Mouse (Mus musculus): ENCODE results near the gene Irx5.

The Irx5 gene

DNA sequence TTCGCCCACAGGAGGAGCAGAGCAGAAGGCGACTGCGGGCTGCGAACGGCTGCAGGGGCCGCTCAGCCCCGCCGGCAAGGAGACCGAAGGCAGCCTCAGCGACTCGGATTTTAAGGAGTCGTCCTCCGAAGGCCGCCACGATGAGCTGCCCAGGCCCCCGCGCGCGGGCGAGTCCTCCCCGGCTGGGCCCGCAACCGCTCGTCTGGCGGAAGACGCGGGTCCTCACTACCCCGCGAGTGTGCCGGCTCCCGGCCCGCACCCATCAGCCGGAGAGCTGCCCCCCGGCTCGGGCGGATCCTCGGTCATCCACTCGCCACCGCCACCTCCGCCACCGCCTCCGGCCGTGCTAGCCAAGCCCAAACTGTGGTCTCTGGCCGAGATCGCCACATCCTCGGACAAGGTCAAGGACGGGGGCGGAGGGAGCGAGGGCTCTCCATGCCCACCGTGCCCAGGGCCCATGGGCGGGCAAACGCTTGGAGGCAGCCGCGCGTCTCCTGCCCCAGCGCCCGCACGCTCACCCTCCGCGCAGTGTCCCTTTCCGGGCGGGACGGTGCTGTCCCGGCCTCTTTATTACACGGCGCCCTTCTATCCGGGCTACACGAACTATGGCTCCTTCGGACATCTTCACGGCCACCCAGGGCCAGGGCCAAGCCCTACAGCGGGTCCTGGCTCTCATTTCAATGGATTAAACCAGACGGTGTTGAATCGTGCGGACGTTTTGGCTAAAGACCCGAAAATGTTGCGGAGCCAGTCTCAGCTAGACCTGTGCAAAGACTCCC is 2.8 kb downstream of the Irx5 start:
- DNase-seq, result peak in 1 of 2 experiments; percentile 33

DNA sequence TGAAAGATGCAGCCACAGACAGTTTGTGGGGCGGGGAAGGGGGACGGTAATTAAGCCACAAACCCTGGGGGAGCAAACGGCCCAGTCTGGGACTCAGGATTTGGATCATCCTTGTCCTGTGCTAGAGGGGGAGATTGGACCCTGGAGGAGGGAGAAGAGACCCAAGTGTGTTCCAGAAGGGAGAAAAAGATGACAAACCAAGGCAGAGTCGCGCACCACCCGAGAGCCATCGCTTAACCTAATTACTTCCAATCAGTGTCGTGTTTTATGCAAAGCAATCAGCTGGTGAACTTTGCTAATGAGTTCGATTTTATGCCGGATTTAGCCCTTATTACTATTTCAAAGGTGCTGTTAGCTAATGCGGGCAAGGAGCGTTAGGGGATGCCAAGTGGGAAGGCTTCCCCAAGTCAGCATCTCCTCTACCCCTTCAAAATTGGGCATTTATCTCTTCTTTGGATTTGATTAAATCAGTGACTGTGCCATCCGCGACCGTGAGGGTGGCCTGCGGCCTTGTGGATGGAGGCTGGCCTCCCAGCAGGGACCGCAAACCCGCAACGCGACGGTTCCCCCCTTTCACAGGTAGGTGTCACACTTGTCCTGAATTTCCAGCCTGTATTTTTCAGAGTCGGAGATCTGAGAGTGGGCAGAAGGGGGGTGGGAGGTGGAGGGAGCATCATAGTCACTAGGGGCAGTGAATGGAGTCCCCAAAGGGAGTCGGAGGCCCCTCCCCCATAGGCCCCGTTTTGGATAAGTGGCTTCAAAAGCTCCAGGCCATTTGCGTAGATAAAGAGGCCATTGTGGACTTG is 4.3 kb downstream of the Irx5 start:
- DNase-seq, result peak in 1 of 2 experiments; percentile 53

DNA sequence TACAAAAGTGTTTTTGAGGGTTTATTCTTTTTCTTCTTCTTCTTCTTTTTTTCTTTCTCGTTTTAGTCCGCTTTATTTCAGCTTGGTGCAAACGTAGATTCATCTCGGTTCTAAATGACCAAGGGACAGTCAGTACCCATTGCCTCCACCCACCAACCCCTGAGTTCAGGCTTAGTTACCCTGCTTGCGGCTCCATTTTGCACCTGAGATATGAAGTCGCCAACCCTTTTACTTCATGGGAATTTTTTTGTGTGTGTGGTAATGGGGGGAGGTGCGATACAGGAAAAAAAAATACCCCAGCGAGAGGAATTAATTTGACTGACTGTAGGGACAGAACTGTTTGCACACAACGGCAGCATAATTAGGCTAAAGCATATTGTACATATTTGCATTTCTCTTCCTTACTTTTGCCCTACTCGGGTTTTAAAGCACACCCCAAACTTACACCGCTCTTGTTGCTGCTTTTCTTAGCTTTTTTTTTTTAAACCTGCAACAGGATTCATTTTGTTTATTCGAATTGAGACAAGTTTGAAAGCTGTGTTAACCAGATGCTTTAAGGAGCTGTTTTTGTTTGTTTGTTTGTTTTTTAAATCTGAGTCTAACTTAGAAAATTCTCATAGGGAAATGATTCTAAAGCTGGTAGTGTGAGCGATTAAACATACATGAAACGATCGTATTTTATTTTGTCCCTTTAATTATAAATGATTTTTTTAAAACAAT is 5.1 kb downstream of the Irx5 start:
- DNase-seq, result no peak

DNA sequence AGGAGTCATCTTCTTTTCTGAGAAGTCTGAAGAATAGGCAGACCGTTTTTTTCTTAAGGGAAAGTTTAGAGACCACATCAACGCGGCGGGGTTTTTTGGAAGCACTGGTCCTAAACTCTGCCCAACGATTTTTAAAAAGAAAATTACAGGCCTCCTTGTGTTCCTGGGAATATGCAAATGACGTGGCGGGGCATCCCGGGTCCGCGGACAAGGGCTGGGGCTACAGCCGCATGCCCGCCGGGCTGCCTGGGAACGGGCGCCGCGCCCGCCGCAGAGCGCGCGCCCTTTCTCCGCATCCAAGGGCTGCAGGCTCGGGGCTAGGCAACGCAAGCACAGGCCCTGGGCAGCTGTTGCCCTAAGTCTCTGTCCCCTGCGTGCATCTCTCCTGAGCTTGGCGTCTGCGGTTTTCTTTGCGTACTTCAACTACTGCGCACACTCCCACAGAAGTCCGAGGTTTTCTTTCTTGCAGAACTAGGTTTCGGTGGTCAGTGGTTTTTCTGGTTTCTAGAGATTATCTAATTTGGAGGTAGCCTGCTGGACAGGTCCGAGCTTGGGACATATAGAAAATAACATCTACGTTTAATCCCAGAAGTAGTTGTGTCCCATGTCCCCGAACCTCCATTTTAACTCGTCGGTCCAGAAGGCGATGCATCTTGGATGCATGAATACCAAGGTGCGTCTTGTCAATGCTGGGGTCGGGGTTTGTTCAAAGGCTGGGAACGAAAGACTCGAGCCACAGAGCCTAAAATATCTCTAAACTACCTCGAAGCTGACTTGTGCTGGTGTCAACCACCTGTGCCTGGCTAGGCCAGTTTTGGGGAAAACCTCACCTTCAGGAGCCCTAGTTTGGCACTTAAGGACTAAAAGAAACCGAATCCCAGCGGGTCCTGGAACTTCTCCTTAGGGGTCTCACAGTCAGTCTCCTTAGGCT is 6.1 kb downstream of the Irx5 start:
- DNase-seq, result peak in 1 of 2 experiments; percentile 21

DNA sequence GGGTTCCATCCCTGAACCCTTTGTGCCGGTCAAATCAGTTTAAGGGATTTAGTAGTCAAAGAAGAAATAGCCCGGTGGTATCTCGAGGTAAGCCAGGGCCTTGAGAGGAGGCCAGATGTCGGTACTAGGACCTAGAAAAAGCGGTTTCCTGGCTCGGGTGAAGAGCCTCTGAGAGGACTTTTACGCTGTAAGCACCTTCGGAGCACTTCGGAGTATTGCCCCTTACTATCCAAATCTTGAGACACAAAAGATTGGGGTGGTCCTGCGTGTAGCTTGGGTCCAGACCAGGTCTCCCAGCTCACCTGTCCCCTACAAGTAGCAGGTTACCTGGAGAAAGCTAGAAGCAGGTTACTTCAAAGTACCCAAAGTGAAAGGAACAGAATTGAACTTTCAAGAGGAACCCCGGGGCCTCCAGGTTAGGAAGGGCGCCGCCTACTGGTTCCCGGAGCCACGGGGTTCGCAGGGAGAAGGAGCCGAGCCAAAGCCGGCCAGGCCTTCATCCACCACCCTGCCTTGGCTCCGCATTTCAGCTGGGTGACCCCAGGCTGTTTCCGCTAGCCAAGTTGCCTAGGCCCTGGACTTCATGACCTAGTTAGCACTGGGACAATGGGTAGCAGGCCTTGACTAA is 6.8 kb downstream of the Irx5 start:
- DNase-seq, result peak; percentile 47 to 81

DNA sequence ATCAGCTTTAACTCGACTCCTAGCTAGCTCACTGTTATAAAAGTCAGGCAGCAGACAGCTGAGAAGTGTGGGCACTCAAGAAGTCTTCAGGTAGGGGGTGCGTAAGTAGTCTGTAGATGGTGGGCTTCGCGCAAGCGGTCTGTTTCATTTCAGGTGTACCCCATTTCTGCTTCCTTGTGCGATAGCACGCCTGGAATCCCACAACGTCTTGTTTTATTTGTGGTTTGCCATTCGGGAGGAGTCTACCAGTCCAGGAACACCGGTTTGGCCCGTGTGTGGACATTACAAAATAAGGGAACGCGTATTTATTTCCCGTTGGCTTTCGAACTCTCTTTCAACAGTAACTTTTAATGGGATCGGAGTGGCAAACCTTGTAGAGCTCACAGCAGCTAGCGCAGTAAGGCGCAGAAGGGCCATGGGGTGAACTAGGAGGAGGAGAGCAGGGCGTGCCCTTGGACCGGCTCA is 7.4 kb downstream of the Irx5 start:
- no peak for DNase-seq

DNA sequence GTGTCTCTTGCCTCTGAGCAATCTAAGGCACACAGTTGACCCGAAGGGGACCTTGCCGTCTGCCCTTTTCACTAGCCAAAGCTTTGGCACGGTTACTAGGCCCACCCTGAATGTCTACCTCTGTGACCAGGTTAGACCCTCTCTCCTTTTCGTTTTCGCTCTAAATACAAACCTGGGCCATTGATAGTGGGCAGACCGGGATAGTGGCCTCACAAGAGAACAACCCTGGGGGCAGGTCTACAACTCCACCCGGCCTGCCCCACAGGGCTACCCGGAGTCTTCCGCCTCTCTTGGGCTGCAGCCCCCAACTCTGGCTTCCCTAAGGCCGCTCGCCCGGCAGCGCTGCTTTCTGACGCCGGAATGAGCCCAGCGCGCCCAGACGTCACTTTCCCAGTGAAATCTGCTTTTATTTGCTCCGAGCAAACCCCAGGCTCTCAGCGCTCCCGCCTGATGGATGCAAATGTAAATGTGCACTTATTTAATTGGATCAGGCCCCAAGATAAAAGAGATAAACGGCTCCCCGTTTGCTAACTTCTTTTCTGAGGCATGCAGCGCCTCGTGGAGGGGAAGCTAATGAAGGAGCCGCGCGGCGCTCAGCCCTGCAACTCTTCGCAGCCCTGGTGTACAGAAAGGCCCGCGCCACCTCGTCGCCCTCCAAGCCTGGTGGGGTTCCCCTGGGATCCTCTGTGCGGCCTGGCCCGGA is 8.0 kb downstream of the Irx5 start:
- no peak for DNase-seq

DNA sequence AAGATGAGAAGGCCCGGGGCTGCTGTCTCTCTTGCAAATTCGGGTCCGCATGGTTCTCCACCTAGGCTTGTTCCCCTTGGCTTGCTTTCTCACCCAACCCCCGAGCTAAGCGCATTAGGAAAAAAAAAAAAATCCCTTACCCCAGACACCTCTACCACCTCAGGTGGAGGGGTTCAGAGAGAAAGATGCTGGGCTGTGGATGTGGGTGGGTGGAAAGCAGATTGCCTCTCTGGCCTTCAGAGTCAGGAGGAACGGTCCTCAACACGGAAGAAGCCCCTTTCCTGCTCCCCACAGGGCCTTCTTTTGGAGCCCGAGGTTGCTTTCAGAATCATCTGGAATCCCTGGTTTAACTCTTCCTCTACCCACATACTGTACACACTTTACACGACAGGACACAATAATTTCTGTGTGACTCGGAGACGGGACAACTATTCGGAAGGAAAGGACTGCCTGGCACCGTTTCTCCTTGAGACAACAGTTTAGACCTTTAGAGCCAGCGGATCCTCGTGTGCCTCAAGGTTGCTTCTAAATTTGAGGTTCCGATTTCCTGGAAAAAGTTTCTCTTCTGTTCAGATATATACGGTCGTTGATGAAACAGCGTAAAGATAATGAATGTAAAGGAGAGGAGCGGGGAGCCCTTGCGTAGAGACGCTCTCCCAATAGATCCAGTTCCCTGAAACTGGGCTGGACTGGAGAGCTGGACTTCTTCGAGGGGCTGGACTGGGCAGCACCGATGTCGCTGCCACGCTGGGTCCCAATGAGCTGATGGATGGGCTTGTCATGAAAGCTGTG is 8.7 kb downstream of the Irx5 start:
- DNase-seq, result no peak

DNA sequence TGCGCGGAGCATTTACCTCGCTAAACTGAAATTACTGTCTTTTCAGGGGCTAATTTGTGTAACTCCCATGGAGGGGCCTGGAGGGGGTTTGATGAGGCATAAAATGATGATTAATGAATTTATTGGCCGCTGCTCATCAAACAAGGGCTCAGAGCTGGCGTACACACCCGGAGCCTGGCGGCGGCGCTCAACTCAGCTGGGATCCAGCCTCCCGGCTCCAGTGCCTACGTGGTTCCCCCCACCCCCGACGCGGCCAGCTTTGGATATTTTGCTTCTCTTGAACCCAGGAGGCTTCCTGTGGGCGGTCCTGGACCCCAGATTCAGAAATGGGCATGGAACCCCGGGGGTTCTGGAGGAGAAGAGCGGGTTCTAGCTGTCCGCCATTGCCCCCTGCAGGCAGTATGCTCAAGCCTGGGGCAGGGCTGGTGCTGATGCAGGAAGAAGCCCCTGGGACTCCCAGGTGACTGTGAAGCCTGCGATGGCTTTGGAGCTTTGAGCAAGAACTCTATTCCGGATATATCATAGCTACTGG is 9.4 kb downstream of the Irx5 start:
- DNase-seq, result peak in 1 of 2 experiments; percentile 57

DNA sequence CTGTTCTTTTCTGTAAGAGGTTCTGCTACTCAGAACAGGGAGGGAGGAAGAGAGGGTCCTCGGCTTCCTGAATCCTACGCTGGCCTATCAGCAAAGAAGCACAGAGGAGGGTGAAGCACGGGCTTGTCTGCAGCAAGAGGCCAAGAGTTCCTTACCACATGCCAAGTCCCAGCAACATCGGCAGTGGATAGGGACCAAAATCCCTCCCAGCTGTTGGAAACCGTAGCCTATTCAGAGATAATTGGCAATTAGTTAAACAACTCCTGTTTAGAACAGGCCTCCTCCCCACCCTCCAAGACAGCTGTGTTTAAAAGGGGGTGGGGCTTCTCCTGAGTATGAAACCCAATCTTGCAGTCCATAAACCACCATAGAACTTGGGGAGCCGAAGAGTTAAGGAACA is 22.1 kb downstream of the Irx5 start:
- no peak for DNase-seq

DNA sequence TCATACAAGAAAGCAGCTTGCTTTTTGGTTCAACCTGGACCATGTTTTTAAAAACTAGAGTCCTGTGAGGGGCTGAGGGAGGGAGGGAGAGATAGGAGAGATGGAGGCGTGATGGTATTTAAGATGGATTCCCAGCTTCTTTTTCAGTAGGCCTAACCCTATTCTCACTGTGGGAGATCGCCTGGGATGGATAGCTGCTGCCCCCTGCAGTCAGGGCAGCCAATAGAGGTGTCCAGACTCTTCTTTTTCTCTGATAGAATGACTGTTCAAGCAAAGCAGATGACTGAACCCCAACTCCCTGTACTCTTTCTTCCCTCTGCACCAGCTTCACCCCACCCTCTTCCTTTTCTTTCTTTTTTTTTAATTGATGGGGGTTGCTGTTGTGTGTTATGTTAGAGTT is 23.1 kb downstream of the Irx5 start:
- DNase-seq, result peak in 1 of 2 experiments; percentile 65

DNA sequence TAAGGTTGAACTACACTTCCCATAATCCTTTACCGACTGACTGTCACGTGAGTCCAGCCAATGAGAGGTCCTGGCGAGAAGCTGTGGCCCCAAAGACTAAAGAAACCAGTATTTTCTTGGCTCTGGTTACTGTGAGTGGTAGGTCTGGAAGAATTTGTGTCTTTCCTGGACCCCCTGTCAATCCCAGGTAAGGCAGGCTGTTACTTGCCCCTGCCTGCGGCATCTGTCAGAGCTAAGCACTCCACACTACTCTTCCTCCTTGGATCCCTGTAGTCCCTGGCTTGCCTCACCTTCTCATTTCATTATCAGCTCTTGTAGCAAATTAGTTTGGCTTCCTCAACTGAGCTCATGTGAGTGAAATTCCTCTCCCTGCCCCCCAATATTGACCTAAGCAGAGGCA is 30.5 kb downstream of the Irx5 start:
- no peak for DNase-seq

DNA sequence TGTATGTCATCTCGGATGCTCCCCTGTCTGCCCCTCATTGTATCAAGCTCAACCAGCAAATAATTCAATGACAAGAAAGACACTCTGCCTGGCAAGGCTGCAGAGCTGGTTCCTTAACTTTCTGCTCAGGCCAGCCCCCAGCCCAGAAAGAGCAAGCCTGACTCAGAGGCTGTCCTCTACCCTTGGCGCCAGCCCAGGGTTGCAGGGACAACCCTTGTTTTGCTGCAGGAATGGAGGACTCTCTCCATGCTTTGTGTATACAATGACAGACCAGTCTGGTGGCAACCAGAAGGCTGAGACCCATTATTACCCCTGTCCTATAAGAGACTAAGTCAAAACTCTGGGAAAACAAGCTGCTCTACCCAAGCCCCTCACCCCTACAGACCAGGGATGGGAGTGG is 46.8 kb downstream of the Irx5 start:
- DNase-seq, result no peak

DNA sequence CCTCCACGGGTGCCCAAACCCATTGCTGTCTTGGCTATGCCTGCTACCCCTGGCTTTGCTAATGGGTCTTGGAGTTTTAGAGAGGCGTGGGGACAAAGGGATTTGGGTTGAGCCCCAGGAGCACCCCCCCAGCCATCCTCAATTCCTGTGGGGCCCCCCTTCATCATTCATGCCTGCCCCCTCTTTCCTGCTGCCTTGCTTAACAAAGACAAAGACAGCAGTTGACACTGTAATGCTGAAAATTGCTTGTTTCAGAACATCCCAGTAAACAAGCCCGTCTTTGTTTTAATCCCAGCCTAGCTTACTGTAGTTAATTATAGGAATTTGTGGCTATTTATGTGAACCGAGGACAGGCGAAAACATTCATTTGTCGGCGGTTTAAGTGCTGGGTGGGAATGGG is 50.7 kb downstream of the Irx5 start:
- no peak for DNase-seq

DNA sequence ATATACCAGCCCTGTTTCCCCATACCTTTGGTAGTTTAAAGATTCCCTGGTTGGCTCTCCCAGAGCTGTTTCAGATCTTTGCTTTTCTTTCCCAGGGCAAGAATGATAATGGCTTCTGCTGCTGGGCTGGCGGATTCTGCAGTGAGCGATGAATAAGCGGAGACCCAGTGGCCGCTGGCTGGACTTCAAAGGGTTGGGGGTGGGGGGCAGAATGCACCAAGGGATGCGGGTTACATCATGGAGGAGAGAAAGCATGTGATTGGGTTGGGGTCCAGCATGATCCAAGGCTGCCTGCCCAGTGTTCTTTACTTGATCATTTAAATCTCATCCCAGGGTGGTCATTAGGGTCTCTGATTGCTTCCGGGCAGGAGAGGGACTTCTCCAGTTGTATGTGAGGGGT is 56.2 kb downstream of the Irx5 start:
- DNase-seq, result no peak

DNA sequence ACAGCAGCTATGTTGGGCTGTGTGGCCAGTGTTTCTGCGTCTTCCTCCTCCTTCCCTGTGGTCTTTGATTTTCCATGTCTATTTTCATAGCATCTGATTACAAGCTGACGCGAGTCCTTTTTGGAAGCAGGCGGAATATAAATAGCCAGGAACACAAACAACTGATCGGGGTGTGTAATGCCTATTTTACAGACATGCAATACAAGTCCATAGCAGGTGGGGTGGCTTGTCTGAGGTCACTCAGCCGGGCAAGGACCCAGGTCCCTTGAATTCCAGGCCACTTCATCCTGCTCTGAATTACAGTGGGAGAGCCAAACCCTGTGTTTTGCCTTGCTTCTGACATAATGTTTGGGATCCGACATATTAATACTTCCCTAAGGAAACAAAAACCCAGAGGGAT is 63.2 kb downstream of the Irx5 start:
- DNase-seq, result no peak

Measured in kidney, postnatal 36 days (tissue).